Mouse (Mus musculus) megakaryocyte, adult 5-6 weeks (primary cell): ENCODE measurements around the gene Slc25a22. TPM values are rescaled to one million over a fixed set of nuclear protein-coding genes. Genes with fewer than 3 reads are reported as not detected.
"Not testable (repeated sequence)": the region's sequence is repeated elsewhere in the genome, so short reads cannot be mapped to it uniquely, and the experiment has no call there.

ENCODE experiments used
- ATAC-seq: 2 replicates; pipeline ENCODE4 v1.8.0; 2016; ENCODE audit warnings: mild to moderate bottlenecking, inconsistent platforms; ENCODE audit not compliant: poor library complexity, severe bottlenecking
- total RNA-seq, 2 experiments: library from RNA; stranded (forward) in 1 of 2; stranded (reverse) in 1 of 2; fragments of 153-499, 151-499 nt in 1 of 2; fragments of 221-1000, 200-1000 nt in 1 of 2; gene quantifications; 2 replicates each; pipeline versions ENCODE4 v1.2.3 to v1.2.4; 2015 to 2017

Slc25a22 gene
- total RNA-seq, 2 experiments from 2014 or later: 3.2 to 14.6 TPM

DNA sequence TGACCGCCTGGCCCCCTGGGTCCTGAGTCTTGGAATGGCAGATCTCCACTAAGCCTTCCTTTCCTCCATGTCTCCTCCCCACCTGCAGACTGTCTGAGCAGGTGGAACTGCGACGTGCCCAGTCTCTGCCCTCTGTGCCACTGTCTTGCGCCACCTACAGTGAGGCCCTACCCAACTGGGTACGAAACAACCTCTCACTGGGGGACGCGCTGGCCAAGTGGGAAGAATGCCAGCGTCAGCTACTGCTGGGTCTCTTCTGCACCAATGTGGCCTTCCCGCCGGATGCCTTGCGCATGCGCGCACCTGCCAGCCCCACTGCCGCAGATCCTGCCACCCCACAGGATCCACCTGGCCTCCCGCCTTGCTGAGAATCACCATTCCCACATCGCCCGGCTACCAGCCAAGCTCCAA, 21.6 kb upstream of the Slc25a22 start:
- no peak for ATAC-seq

GRCm38 (mm10) chr7:141458661-141459060, 21.0 kb upstream of the Slc25a22 start:
- ATAC-seq: no peak

GRCm38 (mm10) chr7:141457986-141458660, 20.4 kb upstream of the Slc25a22 start:
- ATAC-seq: peak; percentile 20

- no peak for ATAC-seq
Observed at GRCm38 (mm10) chr7:141457236-141457635, 19.5 kb upstream of the Slc25a22 start.

- ATAC-seq: no peak
Observed at GRCm38 (mm10) chr7:141456739-141457138, 19.0 kb upstream of the Slc25a22 start.

DNA sequence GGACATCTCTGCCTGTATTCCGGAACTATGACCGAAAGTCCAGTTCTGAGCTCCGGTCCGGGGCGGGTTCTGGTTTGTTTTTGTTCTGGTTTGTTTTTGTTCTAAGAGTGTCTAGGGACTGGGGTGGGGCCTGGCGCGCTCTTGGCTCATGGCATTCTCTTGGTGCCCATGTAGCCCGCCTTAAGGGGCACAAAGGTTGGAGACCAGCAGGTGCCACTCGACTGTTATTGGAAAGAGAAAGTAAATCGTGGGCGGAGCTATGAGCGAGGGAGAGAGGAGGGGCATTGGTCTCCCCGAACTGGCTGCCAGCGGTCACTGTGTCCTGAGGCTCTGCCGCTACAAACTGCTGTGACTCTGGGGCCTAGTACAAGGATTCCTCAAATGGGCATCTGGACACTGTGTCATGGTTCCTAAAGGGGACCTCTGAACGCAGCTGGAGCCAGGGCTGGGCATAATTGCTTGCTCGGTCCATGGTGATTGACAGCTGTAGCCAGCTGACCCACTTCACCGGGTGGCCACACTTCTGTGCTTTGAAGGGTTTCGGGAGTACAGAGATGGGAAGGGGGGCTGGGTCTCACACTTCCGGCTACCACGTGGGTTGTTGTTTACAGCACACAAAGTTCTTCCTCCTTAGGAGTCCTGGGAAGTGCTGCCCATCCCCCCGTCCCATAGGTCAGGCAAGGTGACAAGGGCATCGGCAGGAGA, 18.1 kb upstream of the Slc25a22 start:
- ATAC-seq: peak; percentile 65

DNA sequence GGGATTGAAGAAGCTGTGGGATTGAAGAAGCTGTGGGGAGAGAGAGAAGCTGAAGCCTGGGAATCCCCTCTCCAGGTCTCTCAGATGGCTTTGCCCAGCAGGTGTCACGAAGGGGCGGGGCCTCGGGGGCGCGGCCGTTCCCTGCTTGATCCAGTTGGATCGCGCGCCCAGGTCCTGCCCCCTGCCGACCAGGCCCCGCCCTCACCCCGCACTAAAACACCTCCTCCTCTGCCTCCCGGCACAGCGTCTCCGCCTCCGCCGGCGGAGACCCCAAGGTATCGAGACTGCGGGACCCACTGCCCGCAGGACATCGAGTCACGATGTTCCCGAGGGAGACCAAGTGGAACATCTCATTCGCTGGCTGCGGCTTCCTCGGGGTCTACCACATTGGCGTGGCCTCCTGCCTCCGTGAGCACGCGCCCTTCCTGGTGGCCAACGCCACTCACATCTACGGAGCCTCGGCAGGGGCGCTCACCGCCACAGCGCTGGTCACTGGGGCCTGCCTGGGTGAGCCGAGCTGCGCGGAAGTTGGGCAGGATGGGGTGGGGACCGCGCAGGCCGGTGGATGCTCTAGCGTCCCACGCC, 17.4 kb upstream of the Slc25a22 start, which contains the start of gene Pnpla2:
TSS of gene Pnpla2 (plus strand) at position 232 of the 585 bp plus-strand sequence.
- ATAC-seq: peak; percentile 82

DNA sequence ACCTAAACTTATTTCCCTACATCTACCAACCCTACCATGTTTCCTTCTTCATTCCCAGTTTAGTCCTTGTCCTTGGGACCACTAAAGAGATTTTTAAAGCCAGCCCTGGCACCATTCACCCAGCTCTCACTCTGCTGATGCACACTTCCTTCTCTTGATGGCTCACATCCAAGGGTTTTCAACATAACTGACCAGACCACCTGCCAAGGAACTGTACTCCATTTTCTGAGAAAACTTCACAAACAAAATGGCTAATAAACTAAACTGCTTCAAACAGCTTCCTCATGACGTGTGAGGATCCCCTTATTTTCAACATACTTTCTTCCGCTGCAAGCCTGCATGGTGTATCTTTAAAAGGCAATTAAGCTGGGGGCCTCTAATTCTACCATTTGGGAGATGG, 15.9 kb upstream of the Slc25a22 start:
- ATAC-seq: no peak

- ATAC-seq: no peak
Observed at GRCm38 (mm10) chr7:141451928-141452327, 14.2 kb upstream of the Slc25a22 start.

DNA sequence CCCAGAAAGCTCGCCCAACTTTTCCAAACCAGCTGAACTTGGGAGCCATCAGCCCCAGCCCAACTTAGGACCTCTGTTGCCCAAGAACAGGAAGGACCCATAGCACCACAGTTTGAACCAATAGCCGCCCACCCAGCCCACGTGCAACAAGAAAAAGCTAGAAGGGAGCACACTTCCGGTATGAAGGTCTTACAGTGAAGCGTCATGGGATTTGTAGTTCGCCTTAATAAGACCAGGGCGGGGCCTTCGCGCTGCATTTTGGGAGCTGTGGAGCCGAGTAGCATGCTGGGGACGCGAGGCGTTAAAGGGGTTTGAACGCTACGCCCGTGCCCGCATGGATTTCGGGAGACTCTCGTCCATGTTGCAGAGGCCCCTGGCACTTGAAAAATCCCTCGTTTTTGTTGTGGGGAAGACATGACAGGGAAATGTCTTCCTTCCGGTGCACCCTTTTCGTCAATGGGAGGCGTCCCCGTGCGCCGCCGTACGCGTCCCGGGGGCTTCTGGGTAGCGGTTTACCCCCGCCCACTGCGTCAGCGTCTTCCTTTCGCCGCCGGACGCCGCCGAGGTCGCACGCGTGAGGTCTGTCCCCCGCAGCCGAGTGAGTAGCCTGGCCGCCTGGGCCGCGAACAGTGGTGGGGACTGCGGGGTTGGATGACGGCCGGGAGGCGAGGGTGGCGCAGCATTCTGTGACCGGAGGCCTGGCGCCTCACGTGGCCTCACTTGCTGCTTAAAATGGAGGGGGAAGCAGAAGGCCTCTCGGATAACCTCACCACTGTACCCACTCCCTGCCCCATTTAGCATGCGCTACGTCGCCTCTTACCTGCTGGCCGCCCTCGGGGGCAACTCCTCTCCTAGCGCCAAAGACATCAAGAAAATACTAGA, 9.7 kb upstream of the Slc25a22 start, which contains the start of gene Rplp2:
TSS of gene Rplp2 (plus strand) at position 261 of the 882 bp plus-strand sequence.
- ATAC-seq: peak; percentile 92

- ATAC-seq: not testable (repeated sequence)
Observed at GRCm38 (mm10) chr7:141446374-141446773, 8.7 kb upstream of the Slc25a22 start.

- ATAC-seq: peak; percentile 53
Observed at GRCm38 (mm10) chr7:141443828-141444237, 6.1 kb upstream of the Slc25a22 start, which contains the start of gene Pidd1. TSS of gene Pidd1 (minus strand) at chr7:141444025.

GRCm38 (mm10) chr7:141443081-141443821, 5.6 kb upstream of the Slc25a22 start:
- ATAC-seq: no peak

DNA sequence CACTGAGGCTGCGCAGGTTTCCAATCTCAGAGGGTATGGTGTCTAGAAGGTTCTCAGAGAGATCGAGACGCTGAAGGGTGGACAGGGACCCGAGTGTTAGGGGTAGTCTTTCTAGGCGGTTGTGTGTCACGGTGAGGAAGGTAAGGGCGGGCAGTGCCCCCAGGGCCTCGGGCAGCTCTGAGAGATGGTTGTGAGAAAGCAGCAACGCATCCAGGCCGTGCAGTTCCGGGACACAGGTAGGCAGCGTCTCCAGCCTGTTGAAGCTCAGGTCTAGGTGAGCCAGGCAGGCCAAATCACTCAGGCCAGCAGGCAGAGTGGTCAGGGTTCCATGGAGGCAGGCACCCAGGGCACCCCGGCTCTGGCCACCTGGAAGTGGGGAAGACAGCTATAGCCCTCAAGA, 4.5 kb upstream of the Slc25a22 start:
- ATAC-seq: no peak

- ATAC-seq: no peak
Observed at GRCm38 (mm10) chr7:141441460-141441859, 3.8 kb upstream of the Slc25a22 start.

DNA sequence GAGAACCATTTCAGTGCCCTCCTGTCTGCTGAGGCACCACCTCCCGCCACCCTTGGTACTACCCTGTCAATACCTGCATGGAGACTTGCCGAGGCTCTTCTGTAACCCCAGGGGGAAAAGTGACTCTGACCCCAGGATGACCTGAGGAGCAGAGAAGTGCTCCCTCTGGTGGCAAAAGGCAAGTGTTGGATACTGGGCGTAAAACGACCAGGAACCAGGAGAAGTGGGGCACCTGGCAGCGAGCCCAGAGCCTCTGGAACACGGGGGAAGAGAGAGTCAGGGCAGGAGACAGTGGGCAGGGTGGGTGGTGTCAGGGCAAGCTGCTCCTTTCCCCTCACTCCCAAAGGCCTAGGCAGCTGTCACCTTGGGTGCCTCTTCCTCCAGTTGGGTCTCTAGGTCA, 2.9 kb upstream of the Slc25a22 start:
- ATAC-seq: peak; percentile 28

GRCm38 (mm10) chr7:141439811-141440210, 2.1 kb upstream of the Slc25a22 start:
- ATAC-seq: no peak

DNA sequence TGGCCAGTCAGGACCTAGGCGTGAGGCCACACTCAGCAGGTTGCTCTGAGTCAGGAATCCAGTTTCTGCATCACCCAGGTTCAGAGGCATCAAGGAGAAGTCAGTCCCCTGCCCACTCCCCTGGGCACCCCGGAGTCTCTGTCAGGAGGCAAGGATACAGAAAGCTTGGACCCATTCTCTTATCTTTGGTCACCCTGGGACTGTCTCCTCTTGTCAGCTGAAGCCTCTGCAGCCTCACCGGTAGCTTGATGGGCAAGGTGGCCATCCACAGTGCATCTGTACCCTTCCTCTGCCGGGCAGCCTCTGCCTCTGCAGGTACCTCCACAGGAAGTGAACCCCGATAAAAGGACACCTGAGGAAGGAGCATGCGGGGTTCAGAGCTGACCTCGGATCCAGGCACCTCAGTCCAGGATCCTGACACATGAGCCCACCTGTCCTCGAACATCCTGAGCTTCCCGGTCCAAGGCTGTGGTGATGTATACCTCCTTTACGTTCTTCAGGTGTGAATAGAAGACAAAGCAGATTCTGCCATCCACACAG, 1.5 kb upstream of the Slc25a22 start:
- no peak for ATAC-seq

DNA sequence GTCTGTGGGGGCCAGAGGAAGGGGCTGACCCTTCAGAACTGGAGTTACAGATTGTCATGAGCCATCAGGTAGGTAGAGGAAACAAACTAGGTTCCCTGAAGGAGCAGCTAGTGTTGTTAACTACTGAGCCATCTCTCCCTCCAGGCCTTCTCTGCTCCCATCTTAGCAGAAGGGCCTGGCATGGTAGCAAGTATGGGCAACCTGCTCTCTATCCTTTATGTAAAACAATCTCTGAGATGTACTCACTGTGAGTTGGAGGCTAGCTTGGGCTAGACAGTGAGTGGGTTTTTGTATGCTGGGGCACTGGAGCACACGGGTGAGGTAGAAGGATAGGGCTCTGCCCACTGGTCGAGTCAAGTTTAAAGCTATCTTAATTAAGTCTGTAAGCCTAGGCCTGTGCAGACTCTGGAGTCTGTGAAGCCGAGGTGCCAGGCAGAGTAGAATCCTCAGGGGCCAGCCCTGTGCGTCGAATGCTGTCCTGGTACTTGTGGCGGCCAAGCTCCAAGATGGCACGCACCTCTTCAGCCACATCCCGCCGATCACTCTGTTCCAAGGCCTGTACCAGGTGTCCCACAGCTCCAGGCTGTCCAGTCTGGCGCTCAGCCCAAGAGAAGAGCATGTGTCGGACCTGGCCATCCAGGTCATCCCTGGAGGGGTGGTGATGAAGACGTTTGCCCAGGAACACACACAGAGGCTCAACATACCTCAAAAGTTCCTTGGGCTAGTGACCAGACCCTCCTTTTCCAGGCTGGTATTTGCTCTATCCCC, 693 bp upstream of the Slc25a22 start:
- ATAC-seq: no peak
